ENCODE assay signal across 21 mouse cellular contexts in genomic region chr11:95082896-95083295, GRCm38 (mm10). TPM values are rescaled to one million over a fixed set of nuclear protein-coding genes. Genes with fewer than 3 reads are reported as not detected.
DNase-seq lines count a peak whose midpoint lies in the region; ATAC-seq and TF ChIP-seq lines count a peak whose summit lies in the region.
"Had no signal": no experiment of that assay in that cellular context is flagged by ENCODE, and none has a peak within 500 bp of the region (broad histone marks: within the 10 kb centered on the region; RNA-seq: fewer than 3 reads in every experiment).

No protein-coding gene starts in this region.

- no peak overlapping the region for H3K4me3 ChIP-seq in thymus, adult 2 months (ENCODE audit: control insufficient read depth, insufficient read depth, low read length)
- H3K4me3 ChIP-seq: embryonic facial prominence, embryonic 10.5 days; heart, embryonic 13.5 days; hindbrain, embryonic 12.5 days had no signal

- peaks cover 12% of the 10 kb centered on the region for H3K4me1 ChIP-seq in thymus, adult 2 months (replicated peaks; ENCODE audit: control insufficient read depth, insufficient read depth, low read length)

- no peaks in the 10 kb centered on the region for H3K36me3 ChIP-seq in thymus, adult 2 months (ENCODE audit: control insufficient read depth, insufficient read depth, low read length)
- H3K36me3 ChIP-seq: embryonic facial prominence, embryonic 10.5 days; heart, embryonic 13.5 days; hindbrain, embryonic 12.5 days had no signal

- H3K27ac ChIP-seq in thymus, adult 2 months (ENCODE audit: control insufficient read depth, insufficient read depth, low read length) = 0 out of 2 replicates have a peak overlapping the region, but pooled peaks have one; percentile 41
- H3K27ac ChIP-seq: embryonic facial prominence, embryonic 10.5 days; heart, embryonic 13.5 days; hindbrain, embryonic 12.5 days had no signal

- 37% methylated on average over 7 of the region's 7 CpGs for WGBS in thymus, adult 2 months

- TF ChIP-seq CTCF in thymus, adult 2 months (IDR thresholded peaks at IDR 0.05; ENCODE audit: borderline replicate concordance, control insufficient read depth, extremely low read depth, insufficient read depth, low read length, poor library complexity) = no peak

- H3K27me3 ChIP-seq in thymus, adult 2 months (ENCODE audit: control insufficient read depth, insufficient read depth, low read length) = peaks cover 3% of the 10 kb centered on the region; the same call in 1 of the 2 replicates

- peak; percentile 18 for DNase-seq in 416B (ENCODE audit: low read depth)
- peak; percentile 45 for DNase-seq in thymus, adult 2 months
- peak; percentile 49 for DNase-seq in thymus, postnatal 25 days
- no peak for DNase-seq in urinary bladder, postnatal 36 days (ENCODE audit: low spot score in 2 of 2)
- no peak for DNase-seq in urinary bladder, postnatal 25 days (ENCODE audit: low spot score)
- no peak for DNase-seq in layer of hippocampus, adult 9-10 months (ENCODE audit: low spot score)
- DNase-seq: adrenal gland, postnatal 14 days; cerebellum, adult 11-12 months; cerebellum, adult 9-10 months; cerebellum, postnatal 36 days; gastrocnemius, postnatal 36 days; heart, postnatal 36 days had no signal

- ATAC-seq in hematopoietic stem cell, adult 5-6 weeks (replicated peaks in 1 of 2; ENCODE audit: insufficient read depth in 1 of 2, low FRiP score in 2 of 2, low TSS enrichment in 1 of 2, low read depth in 1 of 2, poor library complexity in 2 of 2, severe bottlenecking in 2 of 2) = peak; percentile 30 to 63
- ATAC-seq in frontal cortex, adult (ENCODE audit: low TSS enrichment) = no peak
- ATAC-seq: forebrain, embryonic 14.5 days; hindbrain, embryonic 16.5 days had no signal

- no peak for TF ChIP-seq POLR2A in thymus, adult 2 months (IDR thresholded peaks at IDR 0.05; ENCODE audit: control insufficient read depth, extremely low read depth, insufficient read depth, low read length, poor library complexity)

RNA-seq across cellular contexts. Expression of gene Itga3, which starts 6.3 kb away (rescaled TPM):
- total RNA-seq in hematopoietic stem cell, adult 5-6 weeks (2017) = 2.5 and 4.6 TPM in 2 replicates
- polyA plus RNA-seq in thymus, adult 2 months (2012; rRNA removed) = 17.0 and 17.1 TPM in 2 replicates

RNA-seq across cellular contexts. Expression of gene Dlx3, which starts 37.0 kb away (rescaled TPM):
- total RNA-seq in hematopoietic stem cell, adult 5-6 weeks (2017) = 0.25 TPM in 1 of 2 replicates, not detected in the other
- polyA plus RNA-seq in thymus, adult 2 months (2012; rRNA removed) = 0.91 and 1.0 TPM in 2 replicates
- total RNA-seq: adrenal gland, postnatal 14 days; gastrocnemius, adult 8-10 months; gastrocnemius, postnatal 36 days; heart, postnatal 36 days had no signal
- polyA plus RNA-seq: forebrain, embryonic 14.5 days; heart, embryonic 13.5 days; heart, postnatal 0 days had no signal

RNA-seq across cellular contexts. Expression of gene Pdk2, which starts 41.7 kb away (rescaled TPM):
- 3.3 and 4.1 TPM in 2 replicates for total RNA-seq in hematopoietic stem cell, adult 5-6 weeks (2017)
- 47.7 and 55.0 TPM in 2 replicates for polyA plus RNA-seq in thymus, adult 2 months (2012; rRNA removed)

Comparison
In these comparisons a context has a peak if more than half of its experiments do, and no peak if none do; other contexts are left out.
1. DNase-seq: peak in 416B (single experiment), thymus, adult 2 months (single experiment) and thymus, postnatal 25 days (single experiment); none in urinary bladder, postnatal 36 days (0 of 2), urinary bladder, postnatal 25 days (single experiment) and layer of hippocampus, adult 9-10 months (single experiment).